Mouse (Mus musculus): ENCODE measurements around the gene Gm13090. TPM values are rescaled to one million over a fixed set of nuclear protein-coding genes. Genes with fewer than 3 reads are reported as not detected.

Gene Gm13090
- total RNA-seq, 1 experiment from 2014 or later = not detected

GRCm38 (mm10) chr4:151138586-151138985 is 49.2 kb downstream of the Gm13090 start:
- DNase-seq = no peak

GRCm38 (mm10) chr4:151139053-151139840 is 49.9 kb downstream of the Gm13090 start:
- DNase-seq = peak; percentile 81

- DNase-seq = peak; percentile 32
These were observed 51.1 kb downstream of the Gm13090 start for GRCm38 (mm10) chr4:151140368-151140982.

Other genes with a start within 250 kb of the Gm13090 start
- 23.4 and 32.5 TPM in 2 replicates for gene Errfi1, start 235.7 kb upstream of the Gm13090 start, total RNA-seq (2021)
- 284 and 290 TPM in 2 replicates for gene Park7, start 175.1 kb upstream of the Gm13090 start, total RNA-seq (2021)
- 0.15 TPM in 1 of 2 replicates, not detected in the other for gene Tnfrsf9, start 175.0 kb upstream of the Gm13090 start, total RNA-seq (2021)
- gene Uts2, start 92.5 kb upstream of the Gm13090 start, total RNA-seq (2021) = not detected in 2 replicates
- gene Per3, start 44.9 kb upstream of the Gm13090 start, total RNA-seq (2021) = 29.7 and 55.5 TPM in 2 replicates
- gene Vamp3, start 31.6 kb upstream of the Gm13090 start, total RNA-seq (2021) = 82.5 and 88.5 TPM in 2 replicates

Data from adrenal gland, postnatal 25 days (tissue).